Mouse (Mus musculus) heart, embryonic 12.5 days (tissue): ENCODE measurements around the gene AI464131. TPM values are rescaled to one million over a fixed set of nuclear protein-coding genes. Genes with fewer than 3 reads are reported as not detected.

Source experiments
- ATAC-seq: fragments of 200-750 bp; cut with Nextera tagmentation; 2 replicates; pipeline ENCODE4 v1.8.0; 2017; ENCODE audit warnings: moderate TSS enrichment, moderate library complexity; ENCODE audit not compliant: insufficient number of reproducible peaks, low FRiP score
- H3K27ac ChIP-seq: fragments of 300-500 bp; sonication (generic); 2 replicates; pipeline ENCODE4 v1.5.1; 2016; ENCODE audit warnings: mild to moderate bottlenecking, moderate library complexity; ENCODE audit not compliant: poor library complexity, severe bottlenecking
- H3K27me3 ChIP-seq: fragments of 300-500 bp; sonication (generic); replicated peaks from 2 replicates; pipeline ENCODE4 v1.6.1; 2016; ENCODE audit warnings: mild to moderate bottlenecking, moderate library complexity
- H3K36me3 ChIP-seq: fragments of 300-500 bp; sonication (generic); 2 replicates; pipeline ENCODE4 v1.6.1; 2016; ENCODE audit warnings: mild to moderate bottlenecking, moderate library complexity
- H3K4me1 ChIP-seq: fragments of 300-500 bp; sonication (generic); replicated peaks from 2 replicates; pipeline ENCODE4 v1.6.1; 2016; ENCODE audit warnings: mild to moderate bottlenecking
- H3K4me2 ChIP-seq: fragments of 300-500 bp; sonication (generic); 2 replicates; pipeline ENCODE4 v1.6.1; 2016; ENCODE audit warnings: mild to moderate bottlenecking, moderate library complexity
- H3K4me3 ChIP-seq: fragments of 300-500 bp; sonication (generic); 2 replicates; pipeline ENCODE4 v1.5.1; 2016; ENCODE audit warnings: mild to moderate bottlenecking
- H3K9ac ChIP-seq: fragments of 300-500 bp; sonication (generic); 2 replicates; pipeline ENCODE4 v1.6.1; 2016; ENCODE audit warnings: mild to moderate bottlenecking, moderate library complexity
- H3K9me3 ChIP-seq: fragments of 300-500 bp; sonication (generic); replicated peaks from 2 replicates; pipeline ENCODE4 v1.6.1; 2016; ENCODE audit warnings: mild to moderate bottlenecking, moderate library complexity
- WGBS: fragments of 180-500 bp; shearing (Covaris S2); methylation state at CpG from one replicate; pipeline ENCODE4 v1.1.7; 2016; 5-methylcytosine and 5-hydroxymethylcytosine counted together
- polyA plus RNA-seq: library from polyadenylated mRNA; unstranded; fragments of >200 nt; fragmentation: Nextera tagmentation; extraction: Ambion mirVana; gene quantifications from 2 replicates; pipeline ENCODE4 v1.2.1, GENCODE M21; 2016

The AI464131 gene
- polyA plus RNA-seq, 1 experiment from 2014 or later = 2.6 TPM

- peaks cover 38% of the 10 kb centered on the region for H3K27me3 ChIP-seq
- H3K4me2 ChIP-seq = no peak overlapping the region
- no peak overlapping the region for H3K27ac ChIP-seq
- no peaks in the 10 kb centered on the region for H3K9me3 ChIP-seq
- H3K36me3 ChIP-seq = no peaks in the 10 kb centered on the region
- peaks cover 9% of the 10 kb centered on the region; the same call in 1 of the 2 replicates for H3K4me1 ChIP-seq
- no peak overlapping the region for H3K9ac ChIP-seq
- 44% methylated on average over 5 of the region's 5 CpGs for WGBS
- no peak for ATAC-seq
- no peak overlapping the region for H3K4me3 ChIP-seq
Measured at GRCm38 (mm10) chr4:41522788-41523187, 19.9 kb upstream of the AI464131 start.

- Histone ChIP-seq H3K4me1 (0 out of 2 replicates have a peak, but pooled peaks cover 6% of the 10 kb centered on the region), H3K4me2 (no peak overlapping the region), H3K27ac (no peak overlapping the region), H3K36me3 (no peaks in the 10 kb centered on the region), H3K27me3 (peaks cover 40% of the 10 kb centered on the region), H3K9me3 (no peaks in the 10 kb centered on the region), H3K4me3 (no peak overlapping the region), H3K9ac (no peak overlapping the region)
- WGBS = 87% methylated on average over 6 of the region's 6 CpGs
- ATAC-seq = no peak
Measured at GRCm38 (mm10) chr4:41522136-41522535, 19.3 kb upstream of the AI464131 start.

- whole genome bisulfite sequencing = 32% methylated on average over 14 of the region's 14 CpGs
- Histone ChIP-seq H3K27me3 (peaks cover 43% of the 10 kb centered on the region), H3K9ac (no peak overlapping the region), H3K27ac (no peak overlapping the region), H3K36me3 (no peaks in the 10 kb centered on the region), H3K9me3 (no peaks in the 10 kb centered on the region), H3K4me3 (no peak overlapping the region), H3K4me2 (no peak overlapping the region), H3K4me1 (no peaks in the 10 kb centered on the region)
- no peak for ATAC-seq
Measured at GRCm38 (mm10) chr4:41520641-41521040, 17.8 kb upstream of the AI464131 start.

GRCm38 (mm10) chr4:41519195-41519594 is 16.3 kb upstream of the AI464131 start:
- ATAC-seq = no peak
- Histone ChIP-seq H3K9me3 (no peaks in the 10 kb centered on the region), H3K9ac (no peak overlapping the region), H3K27ac (no peak overlapping the region), H3K4me3 (no peak overlapping the region), H3K4me1 (no peaks in the 10 kb centered on the region), H3K27me3 (peaks cover 43% of the 10 kb centered on the region), H3K36me3 (no peaks in the 10 kb centered on the region), H3K4me2 (no peak overlapping the region)
- 83% methylated on average over 5 of the region's 5 CpGs for WGBS

- H3K27me3 ChIP-seq = peaks cover 43% of the 10 kb centered on the region
- H3K4me2 ChIP-seq = no peak overlapping the region
- no peak for ATAC-seq
- no peak overlapping the region for H3K4me3 ChIP-seq
- H3K9me3 ChIP-seq = no peaks in the 10 kb centered on the region
- H3K9ac ChIP-seq = no peak overlapping the region
- WGBS = 69% methylated on average over 7 of the region's 7 CpGs
- H3K27ac ChIP-seq = no peak overlapping the region
- H3K36me3 ChIP-seq = no peaks in the 10 kb centered on the region
- H3K4me1 ChIP-seq = no peaks in the 10 kb centered on the region
Measured at GRCm38 (mm10) chr4:41518349-41518748, 15.5 kb upstream of the AI464131 start.

- WGBS = 64% methylated on average over 2 of the region's 2 CpGs
Measured at GRCm38 (mm10) chr4:41517233-41517632, 14.4 kb upstream of the AI464131 start, which contains the start of gene 1110017D15Rik. Gene 1110017D15Rik (minus strand): TSS chr4:41517333.

GRCm38 (mm10) chr4:41513714-41514113 is 10.8 kb upstream of the AI464131 start:
- no peak for ATAC-seq
- Histone ChIP-seq H3K36me3 (no peaks in the 10 kb centered on the region), H3K4me2 (no peak overlapping the region), H3K9ac (no peak overlapping the region), H3K4me1 (no peaks in the 10 kb centered on the region), H3K4me3 (no peak overlapping the region), H3K9me3 (no peaks in the 10 kb centered on the region), H3K27me3 (peaks cover 57% of the 10 kb centered on the region), H3K27ac (no peak overlapping the region)
- WGBS = 21% methylated on average over 8 of the region's 8 CpGs

More at GRCm38 (mm10) chr4:41517233-41517632, 14.4 kb upstream of the AI464131 start, which contains the start of gene 1110017D15Rik:
- Histone ChIP-seq H3K4me1 (no peaks in the 10 kb centered on the region), H3K4me2 (no peak within 1 kb of the TSS), H3K9ac (no peak within 1 kb of the TSS), H3K27ac (no peak within 1 kb of the TSS), H3K4me3 (no peak within 1 kb of the TSS), H3K9me3 (no peaks in the 10 kb centered on the region), H3K27me3 (peaks cover 54% of the 10 kb centered on the region), H3K36me3 (no peaks in the 10 kb centered on the region)
- no peak for ATAC-seq

- no peak for ATAC-seq
- Histone ChIP-seq H3K9me3 (no peaks in the 10 kb centered on the region), H3K9ac (no peak overlapping the region; the same call in 1 of the 2 replicates), H3K4me2 (no peak overlapping the region), H3K4me1 (no peaks in the 10 kb centered on the region), H3K27ac (no peak overlapping the region), H3K4me3 (no peak overlapping the region), H3K27me3 (peaks cover 58% of the 10 kb centered on the region), H3K36me3 (no peaks in the 10 kb centered on the region)
- 37% methylated on average over 4 of the region's 4 CpGs for WGBS
Measured at GRCm38 (mm10) chr4:41513309-41513708, 10.4 kb upstream of the AI464131 start.

GRCm38 (mm10) chr4:41507998-41508397 is 5.1 kb upstream of the AI464131 start:
- no peak for ATAC-seq
- H3K9me3 ChIP-seq = no peaks in the 10 kb centered on the region
- no peaks in the 10 kb centered on the region for H3K36me3 ChIP-seq
- peaks cover 17% of the 10 kb centered on the region for H3K4me1 ChIP-seq
- H3K27ac ChIP-seq = no peak overlapping the region
- H3K4me2 ChIP-seq = no peak overlapping the region
- no peak overlapping the region for H3K9ac ChIP-seq
- 29% methylated on average over 7 of the region's 7 CpGs for WGBS
- peaks cover 60% of the 10 kb centered on the region for H3K27me3 ChIP-seq
- no peak overlapping the region for H3K4me3 ChIP-seq

GRCm38 (mm10) chr4:41507326-41507924 is 4.5 kb upstream of the AI464131 start:
- Histone ChIP-seq H3K36me3 (no peaks in the 10 kb centered on the region), H3K4me2 (peak overlapping the region; percentile 92), H3K4me1 (peaks cover 23% of the 10 kb centered on the region), H3K4me3 (peak overlapping the region; percentile 53), H3K27ac (no peak overlapping the region), H3K9me3 (no peaks in the 10 kb centered on the region), H3K27me3 (peaks cover 54% of the 10 kb centered on the region), H3K9ac (peak overlapping the region; percentile 50)
- WGBS = 3% methylated on average over 22 of the region's 22 CpGs
- ATAC-seq = no peak

GRCm38 (mm10) chr4:41506906-41507305 is 4.0 kb upstream of the AI464131 start:
- H3K4me3 ChIP-seq = peak overlapping the region; percentile 53
- H3K27ac ChIP-seq = no peak overlapping the region
- ATAC-seq = peak; percentile 66
- peak overlapping the region; percentile 50 for H3K9ac ChIP-seq
- H3K36me3 ChIP-seq = no peaks in the 10 kb centered on the region
- H3K4me2 ChIP-seq = peak overlapping the region; percentile 92
- WGBS = under 1% methylated on average over 28 of the region's 29 CpGs
- H3K27me3 ChIP-seq = peaks cover 53% of the 10 kb centered on the region
- no peaks in the 10 kb centered on the region for H3K9me3 ChIP-seq
- H3K4me1 ChIP-seq = peaks cover 28% of the 10 kb centered on the region

- no peak overlapping the region for H3K27ac ChIP-seq
- peak overlapping the region; percentile 53 for H3K4me3 ChIP-seq
- H3K4me1 ChIP-seq = peaks cover 29% of the 10 kb centered on the region
- ATAC-seq = no peak
- no peaks in the 10 kb centered on the region for H3K36me3 ChIP-seq
- no peak overlapping the region; the same call in 1 of the 2 replicates for H3K9ac ChIP-seq
- peak overlapping the region; percentile 92 for H3K4me2 ChIP-seq
- WGBS = 11% methylated on average over 13 of the region's 13 CpGs
- no peaks in the 10 kb centered on the region for H3K9me3 ChIP-seq
- peaks cover 53% of the 10 kb centered on the region for H3K27me3 ChIP-seq
Measured at GRCm38 (mm10) chr4:41506156-41506555, 3.3 kb upstream of the AI464131 start.
